Mouse (Mus musculus) cerebellum, adult 2 months (tissue): ENCODE measurements around the gene Cpox. TPM values are rescaled to one million over a fixed set of nuclear protein-coding genes. Genes with fewer than 3 reads are reported as not detected.

Experiments
- DNase-seq, 2 experiments: peaks; one replicate each; pipeline ENCODE4 v3.0.0; 2021
- H3K27ac ChIP-seq: fragments of 200-500 bp; 2 replicates; pipeline ENCODE4 v1.5.1; 2012; ENCODE audit warnings: low read length, control low read depth, inconsistent platforms; ENCODE audit not compliant: insufficient read depth
- H3K27me3 ChIP-seq: fragments of 200-500 bp; 2 replicates; pipeline ENCODE4 v1.6.1; 2012; ENCODE audit warnings: inconsistent platforms, mild to moderate bottlenecking, low read length, moderate library complexity; ENCODE audit not compliant: control insufficient read depth, insufficient read depth
- H3K4me1 ChIP-seq: fragments of 200-500 bp; 2 replicates; pipeline ENCODE4 v1.6.1; 2011; ENCODE audit warnings: low read length; ENCODE audit not compliant: control insufficient read depth, insufficient read depth
- H3K4me3 ChIP-seq: fragments of 200-500 bp; replicated peaks from 2 replicates; pipeline ENCODE3; 2011; ENCODE audit warnings: mild to moderate bottlenecking, low read depth, low read length, control low read depth; ENCODE audit not compliant: insufficient read depth
- CTCF ChIP-seq: fragments of 200-500 bp; IDR thresholded peaks from 2 replicates; pipeline ENCODE4 v1.5.1; 2011; ENCODE audit warnings: low read depth, mild to moderate bottlenecking, control low read depth, low read length, moderate library complexity, borderline replicate concordance; ENCODE audit not compliant: insufficient read depth
- POLR2A ChIP-seq: fragments of 200-500 bp; IDR thresholded peaks from 2 replicates; pipeline ENCODE4 v1.6.1; 2011; ENCODE audit warnings: low read length, control low read depth, borderline replicate concordance; ENCODE audit not compliant: insufficient read depth
- WGBS: fragments of 180-500 bp; shearing (Covaris S2); methylation state at CpG from one replicate; pipeline ENCODE4 v1.1.7; 2018; 5-methylcytosine and 5-hydroxymethylcytosine counted together
- polyA plus RNA-seq: library from polyadenylated mRNA; depleted of rRNA; stranded (reverse); fragments of >200 nt; gene quantifications from 2 replicates; pipeline ENCODE4 v1.2.3, GENCODE M21; 2012; rRNA removed

Cpox gene
- polyA plus RNA-seq, 1 experiment = 44.4 TPM

DNA sequence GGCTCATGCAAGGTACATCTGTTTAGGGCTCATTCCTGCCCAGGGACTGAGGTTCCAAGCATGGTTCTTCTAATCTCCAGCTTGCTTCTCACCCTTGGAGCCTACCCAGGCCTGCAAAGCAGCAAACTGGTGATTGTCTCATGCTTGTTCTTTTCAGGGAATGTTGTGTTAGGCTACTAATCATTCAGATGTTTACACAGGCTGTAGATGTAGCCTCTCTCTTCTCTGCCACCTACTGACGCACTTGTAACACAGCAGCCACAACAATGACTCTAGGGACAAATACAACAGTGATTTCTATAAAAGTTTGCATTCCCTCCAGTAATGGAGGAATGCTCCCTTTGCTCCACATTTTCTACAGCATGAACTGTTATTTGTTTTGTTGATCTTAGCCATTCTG, 81.2 kb downstream of the Cpox start:
- 19% methylated on average over 1 of the region's 1 CpGs for WGBS
- no peaks in the 10 kb centered on the region; the same call in 1 of the 2 replicates for H3K27me3 ChIP-seq
- no peak overlapping the region for H3K27ac ChIP-seq
- DNase-seq = no peak
- no peak for TF ChIP-seq POLR2A
- TF ChIP-seq CTCF = no peak
- H3K4me1 ChIP-seq = no peaks in the 10 kb centered on the region
- no peak overlapping the region for H3K4me3 ChIP-seq

- Histone ChIP-seq H3K4me3 (no peak overlapping the region), H3K27me3 (no peaks in the 10 kb centered on the region; the same call in 1 of the 2 replicates), H3K4me1 (no peaks in the 10 kb centered on the region), H3K27ac (no peak overlapping the region)
- TF ChIP-seq POLR2A (no peak), CTCF (no peak)
- DNase-seq = no peak
These were observed 86.1 kb downstream of the Cpox start for GRCm38 (mm10) chr16:58756191-58756590.

GRCm38 (mm10) chr16:58763076-58763475, 93.0 kb downstream of the Cpox start, which contains the start of gene Olfr172:
Olfr172 (minus strand) TSS chr16:58763176.
- no peaks in the 10 kb centered on the region for H3K4me1 ChIP-seq
- no peak for DNase-seq
- WGBS = 75% methylated on average over 1 of the region's 1 CpGs
- no peaks in the 10 kb centered on the region for H3K27me3 ChIP-seq
- no peak within 1 kb of the TSS for H3K27ac ChIP-seq
- no peak for TF ChIP-seq POLR2A
- TF ChIP-seq CTCF = no peak
- H3K4me3 ChIP-seq = no peak within 1 kb of the TSS

Other genes starting within 250 kb of the Cpox start
- 23.9 and 25.3 TPM in 2 replicates for gene St3gal6, start 146.0 kb upstream of the Cpox start, polyA plus RNA-seq
- not detected in 2 replicates for gene Gm813, start 53.3 kb upstream of the Cpox start, polyA plus RNA-seq
- not detected in 2 replicates for gene E330017A01Rik, start 31.6 kb upstream of the Cpox start, polyA plus RNA-seq
- gene Gpr15, start 48.8 kb downstream of the Cpox start, polyA plus RNA-seq = 0.06 TPM in 1 of 2 replicates, not detected in the other
- gene Cldnd1, start 57.6 kb downstream of the Cpox start, polyA plus RNA-seq = 134 and 137 TPM in 2 replicates
- gene Olfr172, start 92.9 kb downstream of the Cpox start, polyA plus RNA-seq = not detected in 2 replicates
- not detected in 2 replicates for gene Olfr173, start 130.0 kb downstream of the Cpox start, polyA plus RNA-seq
- gene Olfr175-ps1, start 156.5 kb downstream of the Cpox start, polyA plus RNA-seq = not detected in 2 replicates
- not detected in 2 replicates for gene Olfr177, start 204.5 kb downstream of the Cpox start, polyA plus RNA-seq
- not detected in 2 replicates for gene Olfr178, start 221.8 kb downstream of the Cpox start, polyA plus RNA-seq